12 mouse cellular contexts compared by ENCODE assay signal in genomic region chr9:63141641-63142334, GRCm38 (mm10). TPM values are rescaled to one million over a fixed set of nuclear protein-coding genes. Genes with fewer than 3 reads are reported as not detected.
A peak's percentile ranks its signal among the peaks of the same experiment; 100 is the strongest.
DNase-seq lines count a peak whose midpoint lies in the region; ATAC-seq and TF ChIP-seq lines count a peak whose summit lies in the region.
"Had no signal": no experiment of that assay in that cellular context is flagged by ENCODE, and none has a peak within 500 bp of the region (broad histone marks: within the 10 kb centered on the region; RNA-seq: fewer than 3 reads in every experiment).

No protein-coding gene starts in this region.

- WGBS in heart, embryonic 11.5 days (ENCODE audit: insufficient replicate concordance), result 2% methylated on average over 24 of the region's 24 CpGs
- 2% methylated on average over 24 of the region's 24 CpGs for WGBS in hindbrain, postnatal 0 days

- 0 out of 2 replicates have a peak overlapping the region, but pooled peaks have one; percentile 0 for H3K4me2 ChIP-seq in heart, embryonic 11.5 days
- H3K4me2 ChIP-seq in hindbrain, postnatal 0 days (ENCODE audit: low read depth, low read length), result peak overlapping the region; percentile 61

- intact Hi-C loops in heart, postnatal 14 days (cut with DNase I), result no loop called here

- H3K4me1 ChIP-seq in heart, embryonic 11.5 days (ENCODE audit: control insufficient read depth, insufficient read depth, low read length), result peaks cover 20% of the 10 kb centered on the region
- peaks cover 8% of the 10 kb centered on the region; the same call in 1 of the 2 replicates for H3K4me1 ChIP-seq in hindbrain, postnatal 0 days (ENCODE audit: insufficient read depth, low read length)

- H3K27ac ChIP-seq in heart, embryonic 11.5 days (ENCODE audit: low read depth, low read length), result no peak overlapping the region
- peak overlapping the region; percentile 66; the same call in 1 of the 2 replicates for H3K27ac ChIP-seq in hindbrain, postnatal 0 days

- no peaks in the 10 kb centered on the region for H3K36me3 ChIP-seq in heart, embryonic 11.5 days (ENCODE audit: control insufficient read depth, insufficient read depth, low read length)
- H3K36me3 ChIP-seq in hindbrain, postnatal 0 days (ENCODE audit: insufficient read depth, low read length), result no peaks in the 10 kb centered on the region

- DNase-seq in heart, postnatal 14 days, result no peak
- DNase-seq in thymus, postnatal 14 days, result peak; percentile 52
- DNase-seq in thymus, adult 18-20 months, result no peak
- DNase-seq in hindbrain, postnatal 0 days (ENCODE audit: low spot score), result peak; percentile 20
- DNase-seq in left cerebral cortex, adult 18-20 months (ENCODE audit: low spot score in 2 of 2), result no peak
- DNase-seq in T-cell, adult 2 months (ENCODE audit: low spot score), result no peak
- DNase-seq: adrenal gland, postnatal 36 days; lung, postnatal 14 days; right cerebral cortex, postnatal 25 days had no signal

- H3K4me3 ChIP-seq in heart, embryonic 11.5 days (ENCODE audit: low read depth, low read length), result peak overlapping the region; percentile 22; the same call in 1 of the 2 replicates
- H3K4me3 ChIP-seq in hindbrain, postnatal 0 days (ENCODE audit: low read length), result peak overlapping the region; percentile 45; the same call in 1 of the 2 replicates

- H3K27me3 ChIP-seq in heart, embryonic 11.5 days (ENCODE audit: control insufficient read depth, insufficient read depth, low read length), result peaks cover 100% of the 10 kb centered on the region
- H3K27me3 ChIP-seq in hindbrain, postnatal 0 days (ENCODE audit: insufficient read depth, low read length), result peaks cover 91% of the 10 kb centered on the region

- no peak overlapping the region for H3K9ac ChIP-seq in heart, embryonic 11.5 days (ENCODE audit: low read depth, low read length)
- H3K9ac ChIP-seq in hindbrain, postnatal 0 days (replicated peaks; ENCODE audit: low read length), result 0 out of 2 replicates have a peak overlapping the region, but pooled peaks have one; percentile 38

- no peaks in the 10 kb centered on the region for H3K9me3 ChIP-seq in heart, embryonic 11.5 days (replicated peaks; ENCODE audit: control insufficient read depth, low read length)
- H3K9me3 ChIP-seq in hindbrain, postnatal 0 days (ENCODE audit: low read length), result no peaks in the 10 kb centered on the region

- no peak for ATAC-seq in heart, embryonic 11.5 days (replicated peaks; ENCODE audit: insufficient number of reproducible peaks, low FRiP score, low TSS enrichment)
- no peak for ATAC-seq in hindbrain, postnatal 0 days
- no peak for ATAC-seq in megakaryocyte progenitor cell, adult 5-6 weeks (replicated peaks; ENCODE audit: poor library complexity)

- TF ChIP-seq CTCF in hindbrain, postnatal 0 days (IDR thresholded peaks at IDR 0.05; ENCODE audit: low read depth), result no peak

RNA-seq across cellular contexts. Expression of gene Skor1, which starts 7.0 kb away (rescaled TPM):
- polyA plus RNA-seq in heart, embryonic 11.5 days (2014; fragmentation: Nextera tagmentation; extraction: Ambion mirVana), result not detected in 2 replicates
- not detected for total RNA-seq in heart, postnatal 14 days (2021)
- 36.3 and 38.5 TPM in 2 replicates for total RNA-seq in hindbrain, postnatal 0 days (2014; rRNA removed)
- polyA plus RNA-seq in hindbrain, postnatal 0 days (2015; fragmentation: Nextera tagmentation; extraction: Ambion mirVana), result 9.2 TPM in 2 replicates
- under 1 TPM; 0.23 TPM for total RNA-seq in left cerebral cortex, adult 18-20 months (2021)
- total RNA-seq in megakaryocyte progenitor cell, adult 5-6 weeks (2015), result 0.07 TPM in 1 of 2 replicates, not detected in the other
- not detected in 2 replicates for total RNA-seq in megakaryocyte progenitor cell, adult 5-6 weeks (2017)
- total RNA-seq: granulocyte monocyte progenitor cell, adult 5-6 weeks had no signal

Comparison
In these comparisons a context has a peak if more than half of its experiments do, and no peak if none do; other contexts are left out.
1. DNase-seq: peak in thymus, postnatal 14 days (single experiment) and hindbrain, postnatal 0 days (single experiment); none in heart, postnatal 14 days (0 of 2), thymus, adult 18-20 months (0 of 2), left cerebral cortex, adult 18-20 months (0 of 2) and T-cell, adult 2 months (single experiment).
2. RNA of gene Skor1, which starts 7.0 kb away (total RNA-seq): 36.3 to 38.5 TPM in hindbrain, postnatal 0 days; 0.23 TPM in left cerebral cortex, adult 18-20 months, 0.07 TPM in megakaryocyte progenitor cell, adult 5-6 weeks and not detected in heart, postnatal 14 days; every median in the first group is over 10 times any median in the second.